Mouse (Mus musculus) gastrocnemius, adult 2 months (tissue): ENCODE results near the gene Hipk4. TPM values are rescaled to one million over a fixed set of nuclear protein-coding genes. Genes with fewer than 3 reads are reported as not detected.

Source experiments
- DNase-seq: peaks from one replicate; pipeline ENCODE4 v3.0.0; 2022
- H3K27ac ChIP-seq: fragments of 200-600 bp; 2 replicates; pipeline ENCODE4 v1.8.1; 2022; ENCODE audit warnings: mild to moderate bottlenecking
- H3K4me3 ChIP-seq: fragments of 200-600 bp; 2 replicates; pipeline ENCODE4 v1.8.1; 2022; ENCODE audit warnings: mild to moderate bottlenecking, moderate library complexity
- CTCF ChIP-seq: fragments of 200-600 bp; IDR thresholded peaks from 2 replicates; pipeline ENCODE4 v1.8.1; 2022; ENCODE audit warnings: antibody characterized with exemption, mild to moderate bottlenecking, moderate library complexity
- intact Hi-C: fragments of 180-260 bp; cut with DNase I; formaldehyde crosslinking; loops from one replicate; pipeline ENCODE4 v1.15.1; 2025
- total RNA-seq, 2 experiments: library from RNA; stranded (reverse); gene quantifications; 2 replicates each; pipeline ENCODE4 v1.2.3; 2021

Hipk4 gene
- total RNA-seq, 2 experiments from 2014 or later: 0.13 TPM; not detected in 1

DNA sequence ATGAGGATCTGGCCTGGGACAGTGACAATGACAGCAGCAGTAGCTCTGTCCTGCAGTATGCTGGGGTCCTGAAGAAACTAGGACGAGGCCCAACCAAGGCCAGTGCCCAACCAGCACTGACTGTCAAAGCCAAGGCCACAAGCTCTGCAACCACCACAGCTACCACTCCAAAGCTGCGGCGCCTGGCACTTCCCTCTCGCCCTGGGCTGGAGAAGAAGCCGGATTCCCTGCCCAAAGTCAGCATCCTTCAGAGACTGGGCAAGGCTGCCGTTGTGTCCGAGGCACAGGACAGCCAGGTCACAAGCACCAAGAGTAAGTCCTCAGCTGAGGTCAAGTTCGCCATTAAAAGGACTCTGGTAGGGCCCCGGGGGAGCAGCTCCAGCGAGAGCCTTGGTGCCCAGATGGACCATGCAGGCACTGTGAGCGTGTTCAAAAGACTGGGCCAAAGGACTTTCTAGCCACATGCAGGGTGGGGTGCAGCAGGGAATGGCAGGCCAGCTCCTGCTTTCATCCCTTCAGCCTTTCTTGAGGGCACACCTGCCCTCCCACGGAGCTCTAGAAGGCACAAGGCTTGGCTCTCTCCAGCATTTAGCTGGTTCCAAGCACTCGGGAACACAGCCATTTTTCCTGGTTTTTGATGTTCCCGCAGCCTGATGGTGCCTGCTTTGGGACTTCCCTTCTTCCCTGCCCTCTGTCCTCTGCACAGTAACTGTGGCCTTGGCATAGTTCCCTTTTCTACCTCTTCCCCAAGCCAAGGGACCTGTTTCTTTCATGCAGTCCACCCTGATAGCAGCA is 57.5 kb downstream of the Hipk4 start:
- intact Hi-C loops: no loop called here
- H3K27ac ChIP-seq: no peak overlapping the region
- DNase-seq: no peak

More for the DNA sequence above, 57.5 kb downstream of the Hipk4 start:
- no peak overlapping the region for H3K4me3 ChIP-seq
- TF ChIP-seq CTCF: no peak

Other genes starting within 250 kb of the Hipk4 start
- gene Ltbp4, start 185.6 kb upstream of the Hipk4 start, total RNA-seq: 10 to 100 TPM; 48.0 to 81.2 TPM
- gene Shkbp1, start 167.2 kb upstream of the Hipk4 start, total RNA-seq: 1 to 10 TPM; 2.3 to 2.8 TPM
- not detected for gene Gm20479, start 165.8 kb upstream of the Hipk4 start, total RNA-seq
- under 1 TPM in 1 of 2 experiments, not detected in 1; 0.03 TPM for gene Sptbn4, start 75.6 kb upstream of the Hipk4 start, total RNA-seq
- gene Blvrb, start 75.3 kb upstream of the Hipk4 start, total RNA-seq: 10 to 100 TPM in 1 of 2 experiments, 1 to 10 TPM in 1; 8.9 to 15.8 TPM
- 1 to 10 TPM; 3.3 to 7.1 TPM for gene Sertad3, start 49.5 kb upstream of the Hipk4 start, total RNA-seq
- gene Sertad1, start 36.4 kb upstream of the Hipk4 start, total RNA-seq: 1 to 10 TPM; 5.5 to 9.1 TPM
- 1 to 10 TPM; 3.1 to 4.1 TPM for gene Prx, start 23.9 kb upstream of the Hipk4 start, total RNA-seq
- 10 to 100 TPM; 14.5 to 17.2 TPM for gene Pld3, start 30.0 kb downstream of the Hipk4 start, total RNA-seq
- gene 2310022A10Rik, start 30.0 kb downstream of the Hipk4 start, total RNA-seq: 100 to 1,000 TPM; 107 to 123 TPM
- 100 to 1,000 TPM; 194 to 199 TPM for gene Akt2, start 68.3 kb downstream of the Hipk4 start, total RNA-seq
- not detected for gene Ttc9b, start 130.6 kb downstream of the Hipk4 start, total RNA-seq
- 10 to 100 TPM; 35.3 to 39.1 TPM for gene Map3k10, start 151.3 kb downstream of the Hipk4 start, total RNA-seq
- gene Zfp607b, start 166.1 kb downstream of the Hipk4 start, total RNA-seq: under 1 TPM; 0.43 to 0.84 TPM
- gene Zfp60, start 208.1 kb downstream of the Hipk4 start, total RNA-seq: 1 to 10 TPM; 5.9 to 9.0 TPM